Mouse (Mus musculus): Measurements from ENCODE around the gene Nosip.

GRCm38 (mm10) chr7:45016761-45017160 is 45.5 kb upstream of the Nosip start:
- no peak for TF ChIP-seq POLR2A (IDR thresholded peaks at IDR 0.05; ENCODE audit: low read depth, low read length)
- TF ChIP-seq CTCF (IDR thresholded peaks at IDR 0.05; ENCODE audit: borderline replicate concordance, insufficient read depth, low read length): no peak
